Mouse (Mus musculus): Measurements from ENCODE around the gene Zg16.

Gene Zg16

GRCm38 (mm10) chr7:127021563-127022527, 65.3 kb downstream of the Zg16 start:
- DNase-seq (ENCODE audit: low read depth, low spot score) = no peak

GRCm38 (mm10) chr7:127020901-127021562, 66.1 kb downstream of the Zg16 start, which contains the start of the genes Gm42742 and Prrt2:
Gene Gm42742, minus strand, starts transcription at chr7:127021097.
Gene Prrt2, minus strand, starts transcription at chr7:127021211.
- no peak for DNase-seq (ENCODE audit: low read depth, low spot score)

- no peak for DNase-seq (ENCODE audit: low read depth, low spot score)
Measured at GRCm38 (mm10) chr7:127020491-127020890, 66.6 kb downstream of the Zg16 start.

- DNase-seq (ENCODE audit: low read depth, low spot score) = no peak
Measured at GRCm38 (mm10) chr7:127020031-127020430, 67.1 kb downstream of the Zg16 start.

GRCm38 (mm10) chr7:127019306-127019960, 67.7 kb downstream of the Zg16 start:
- no peak for DNase-seq (ENCODE audit: low read depth, low spot score)

GRCm38 (mm10) chr7:127018416-127019305, 68.5 kb downstream of the Zg16 start:
- no peak for DNase-seq (ENCODE audit: low read depth, low spot score)

DNA sequence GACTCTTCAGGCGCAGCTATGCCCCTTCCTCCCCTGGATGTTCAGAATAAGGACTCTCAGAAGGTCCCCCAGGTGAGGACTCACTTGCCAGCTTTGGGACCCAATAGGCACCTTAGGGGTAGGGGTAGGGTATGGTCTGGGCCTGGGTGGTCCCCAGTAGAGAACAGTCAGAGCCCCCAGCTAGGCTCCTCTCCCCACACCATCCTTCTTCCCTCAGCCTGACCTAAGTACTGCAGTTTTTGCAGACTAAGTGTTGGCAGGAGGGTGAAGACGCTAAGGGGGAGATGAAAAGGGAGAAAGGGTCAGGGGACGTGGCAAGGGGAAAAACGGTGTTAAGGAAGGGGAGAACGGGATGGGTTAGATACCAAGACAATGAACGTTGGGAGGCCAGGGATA, 69.2 kb downstream of the Zg16 start:
- DNase-seq (ENCODE audit: low read depth, low spot score) = no peak

DNA sequence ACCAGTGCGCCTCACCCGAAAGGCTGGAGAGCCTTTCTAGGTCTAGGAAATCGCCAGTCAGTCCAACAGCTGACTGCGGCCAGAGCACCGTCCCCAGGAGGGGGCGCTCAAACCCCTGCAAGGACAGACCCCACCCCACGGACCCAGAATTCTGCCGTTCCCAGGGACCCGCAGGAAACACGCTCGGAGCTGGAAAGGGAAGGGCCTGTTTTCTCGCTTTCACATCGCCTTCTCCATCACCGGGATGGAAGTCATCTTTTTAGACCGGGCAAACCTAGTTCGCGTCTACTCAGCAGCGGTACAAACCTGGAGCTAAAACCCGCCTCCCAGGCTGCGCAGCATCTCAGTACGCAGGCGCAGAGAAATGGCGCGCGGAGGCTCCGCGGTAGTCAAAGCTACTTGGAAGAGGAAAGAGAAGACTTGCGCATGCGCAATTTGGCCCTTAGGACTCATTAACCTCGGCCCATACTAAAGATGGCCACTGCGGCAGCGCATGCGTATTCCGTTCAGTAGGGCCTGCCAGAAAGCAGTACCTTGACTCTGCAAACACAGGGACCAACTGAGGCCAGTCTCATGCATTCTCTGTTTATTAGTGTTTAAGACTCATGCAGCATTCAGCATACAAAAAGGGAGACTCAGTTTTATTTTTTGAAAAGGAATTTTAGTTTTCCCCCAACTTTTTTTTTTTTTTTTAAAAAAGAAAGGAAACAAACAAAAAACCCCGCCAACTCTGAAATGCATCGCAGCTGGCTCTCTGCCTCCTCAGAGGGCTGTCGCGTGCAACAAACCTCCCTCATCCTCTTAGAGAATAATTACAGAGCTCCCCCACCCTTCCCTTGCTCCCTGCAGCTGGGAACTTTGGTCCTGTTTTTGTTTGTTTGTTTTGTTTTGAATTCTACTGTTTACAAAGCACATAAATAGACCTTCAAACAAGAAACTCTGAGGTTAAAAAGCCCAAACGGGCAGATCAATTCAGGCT, 69.9 kb downstream of the Zg16 start, which contains the start of gene Pagr1a:
Pagr1a (minus strand) TSS at position 382 of the 979 bp plus-strand sequence.
- DNase-seq (ENCODE audit: low read depth, low spot score) = peak; percentile 100

GRCm38 (mm10) chr7:127016486-127016938, 70.6 kb downstream of the Zg16 start:
- DNase-seq (ENCODE audit: low read depth, low spot score) = no peak

DNA sequence TGATC, 70.8 kb downstream of the Zg16 start, which contains the start of gene Pagr1b:
Pagr1b (minus strand) TSS at position 4 of the 5 bp plus-strand sequence.
- DNase-seq (ENCODE audit: low read depth, low spot score) = no peak

DNA sequence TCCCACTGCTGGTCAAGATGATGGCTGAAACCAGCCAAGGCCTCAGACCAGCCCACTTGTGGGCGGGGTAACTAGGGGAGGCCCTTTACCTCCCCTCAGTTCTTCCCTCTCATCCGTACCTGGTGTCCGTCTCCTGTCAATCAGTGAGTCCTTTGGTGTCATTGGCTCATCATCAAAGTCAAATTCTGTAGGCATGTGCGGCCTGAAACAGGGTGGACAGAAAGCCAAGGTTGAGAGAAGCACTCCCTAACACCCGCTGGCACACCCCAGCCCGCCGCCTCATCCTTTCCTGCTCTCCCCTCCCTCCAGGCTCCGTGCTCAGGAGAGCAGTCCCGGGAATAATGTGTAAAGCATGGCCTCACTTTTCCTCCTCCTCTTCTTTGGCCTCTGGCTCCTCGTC, 71.0 kb downstream of the Zg16 start:
- no peak for DNase-seq (ENCODE audit: low read depth, low spot score)

DNA sequence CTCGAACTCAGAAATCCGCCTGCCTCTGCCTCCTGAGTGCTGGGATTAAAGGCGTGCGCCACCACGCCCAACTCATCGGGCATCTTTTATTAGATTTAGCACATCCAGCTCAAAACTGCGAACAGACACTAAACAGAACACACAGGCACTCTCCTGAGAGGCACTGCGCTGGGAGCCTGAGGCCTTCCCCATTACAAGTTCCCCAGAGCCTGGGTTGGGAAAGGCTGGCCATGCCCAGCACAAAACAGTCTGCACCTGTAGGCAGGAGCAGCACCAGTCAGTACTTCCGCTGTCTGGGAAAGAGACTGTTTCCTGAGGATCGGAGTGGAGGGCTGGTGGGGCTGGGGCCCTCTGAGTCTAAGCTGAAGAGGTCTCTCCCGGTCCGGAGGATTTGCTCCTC, 72.1 kb downstream of the Zg16 start:
- DNase-seq (ENCODE audit: low read depth, low spot score) = no peak

DNA sequence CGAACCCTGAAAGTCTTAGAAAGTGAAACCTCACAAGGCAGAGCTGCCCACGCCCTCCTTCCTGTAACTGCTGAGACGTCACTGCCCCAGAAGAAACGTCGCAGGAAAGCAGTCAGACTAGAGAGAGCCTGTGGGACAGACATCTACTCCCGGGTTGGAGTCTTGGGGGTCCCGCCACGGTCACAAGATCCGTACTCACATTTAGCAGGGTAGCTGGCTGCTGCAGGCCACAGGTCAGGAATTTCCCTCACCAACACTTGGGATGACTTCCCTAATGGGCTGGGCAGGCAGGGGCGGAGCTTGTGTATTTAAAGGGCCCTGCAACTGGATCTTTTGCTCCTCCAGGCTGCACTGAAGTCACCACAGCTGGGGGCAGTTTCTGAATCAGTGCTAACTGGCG, 72.8 kb downstream of the Zg16 start, which contains the start of gene Mvp:
Mvp (minus strand) TSS at position 302 of the 400 bp plus-strand sequence.
- no peak for DNase-seq (ENCODE audit: low read depth, low spot score)

- no peak for DNase-seq (ENCODE audit: low read depth, low spot score)
Measured at GRCm38 (mm10) chr7:127013385-127013784, 73.7 kb downstream of the Zg16 start.

DNA sequence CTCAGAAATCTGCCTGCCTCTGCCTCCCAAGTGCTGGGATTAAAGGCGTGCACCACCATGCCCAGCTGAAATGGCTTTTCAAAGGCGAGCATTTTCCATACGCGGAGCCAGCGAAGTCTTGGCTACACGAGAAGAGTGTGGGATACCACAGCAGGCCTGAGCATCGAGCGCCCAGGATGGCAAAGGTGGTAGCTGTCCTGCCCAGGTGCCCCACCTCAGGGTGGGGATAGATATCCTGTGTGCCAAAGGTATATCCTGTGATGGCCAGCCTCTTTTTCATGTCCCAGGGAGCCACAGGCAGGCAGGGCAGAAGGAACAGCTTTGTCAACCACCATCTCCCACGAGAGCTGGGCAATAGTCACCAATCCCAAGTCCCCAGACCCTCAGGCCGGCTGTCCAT, 74.3 kb downstream of the Zg16 start:
- no peak for DNase-seq (ENCODE audit: low read depth, low spot score)

DNA sequence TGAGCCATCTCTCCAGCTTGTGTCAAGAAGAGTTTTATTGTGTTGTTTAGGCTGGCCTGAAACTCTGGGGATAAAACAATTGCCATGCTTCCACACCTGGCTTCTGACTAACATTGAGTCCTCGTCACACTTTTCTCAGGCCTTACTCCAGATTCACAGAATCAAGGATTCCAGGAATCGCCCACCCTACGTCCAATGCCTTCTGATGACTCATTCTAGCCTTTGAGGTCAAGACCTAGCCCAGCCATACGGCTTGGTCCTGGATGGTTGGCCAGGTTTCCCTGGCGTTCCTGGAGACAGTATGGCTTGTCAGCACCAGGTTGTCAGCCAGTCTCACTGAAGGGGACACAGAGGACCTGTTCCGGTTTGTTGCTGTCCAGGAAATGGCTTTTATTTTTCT, 74.8 kb downstream of the Zg16 start:
- DNase-seq (ENCODE audit: low read depth, low spot score) = no peak

DNA sequence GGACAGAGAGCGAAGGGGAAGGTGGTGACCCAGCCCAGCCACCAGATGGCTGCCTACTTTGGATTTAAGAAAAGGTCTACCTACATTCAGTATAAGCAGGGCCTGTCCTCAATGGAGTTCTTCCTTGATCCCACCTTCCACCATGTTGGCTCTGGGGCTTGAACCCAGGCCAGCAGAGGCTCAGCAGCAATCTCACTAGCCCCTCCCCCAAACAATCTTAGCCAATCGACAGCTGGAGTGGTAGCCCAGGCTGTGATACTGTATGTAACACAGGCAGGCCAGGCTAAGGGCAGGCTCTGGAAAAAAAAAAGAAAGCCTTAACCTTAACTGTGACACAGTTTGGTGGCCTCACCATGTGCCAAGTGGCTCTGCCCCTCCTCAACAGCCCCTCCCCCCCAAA, 75.4 kb downstream of the Zg16 start:
- DNase-seq (ENCODE audit: low read depth, low spot score) = no peak

DNA sequence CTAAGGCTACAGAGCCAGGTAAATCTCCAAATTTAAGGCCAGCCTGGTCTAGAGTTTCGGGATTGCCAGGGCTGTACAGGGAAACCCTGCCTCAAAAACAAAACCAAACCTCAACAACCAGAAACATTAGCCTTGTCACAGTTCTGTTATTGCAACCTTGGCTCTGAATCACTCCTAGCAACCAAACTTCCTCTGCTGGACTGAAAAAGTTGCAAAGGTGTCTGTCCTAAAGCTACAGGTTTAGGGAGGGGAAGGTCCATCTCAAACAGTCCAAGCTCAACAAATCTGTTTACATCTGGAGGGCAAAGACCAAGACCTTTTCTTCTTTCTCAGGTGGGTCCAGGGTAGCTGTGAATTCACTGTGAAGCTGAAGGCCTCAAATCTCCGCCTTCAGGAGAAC, 76.1 kb downstream of the Zg16 start:
- no peak for DNase-seq (ENCODE audit: low read depth, low spot score)

- DNase-seq (ENCODE audit: low read depth, low spot score) = no peak
Measured at GRCm38 (mm10) chr7:127009307-127010085, 77.6 kb downstream of the Zg16 start.

All from retina, postnatal 7 days (tissue).